Mouse (Mus musculus): ENCODE measurements around the gene Ssna1.

GRCm38 (mm10) chr2:25303931-25304656, 31.9 kb upstream of the Ssna1 start:
- TF ChIP-seq CTCF (IDR thresholded peaks at IDR 0.05; ENCODE audit: low read depth) (no peak), EP300 (IDR thresholded peaks at IDR 0.05; ENCODE audit: low read depth) (no peak)

All from liver, embryonic 14.5 days (tissue).